Mouse (Mus musculus): ENCODE data around the gene Cd2bp2. TPM values are rescaled to one million over a fixed set of nuclear protein-coding genes. Genes with fewer than 3 reads are reported as not detected.

Cd2bp2 gene
- polyA plus RNA-seq, 1 experiment = 33.6 TPM

- Histone ChIP-seq H3K4me3 (ENCODE audit: insufficient read depth, low read depth, low read length) (no peak overlapping the region), H3K27ac (ENCODE audit: insufficient read depth, low read depth, low read length) (no peak overlapping the region), H3K4me1 (ENCODE audit: control insufficient read depth, insufficient read depth, low read length) (no peaks in the 10 kb centered on the region), H3K27me3 (replicated peaks; ENCODE audit: control insufficient read depth, insufficient read depth, low read length) (no peaks in the 10 kb centered on the region), H3K36me3 (ENCODE audit: control insufficient read depth, insufficient read depth, low read length) (no peaks in the 10 kb centered on the region)
- 86% methylated on average over 6 of the region's 6 CpGs for WGBS
- TF ChIP-seq CTCF (conservative IDR thresholded peaks at IDR 0.05; ENCODE audit: insufficient read depth, insufficient read length, low read depth, low read length) (no peak), POLR2A (IDR thresholded peaks at IDR 0.05; ENCODE audit: low read depth, low read length) (no peak)
- DNase-seq = no peak
These were observed 28.8 kb upstream of the Cd2bp2 start for GRCm38 (mm10) chr7:127224616-127225015.

GRCm38 (mm10) chr7:127223515-127224478 lies 27.9 kb upstream of the Cd2bp2 start:
- H3K27ac ChIP-seq (ENCODE audit: insufficient read depth, low read depth, low read length) = no peak overlapping the region
- H3K36me3 ChIP-seq (ENCODE audit: control insufficient read depth, insufficient read depth, low read length) = no peaks in the 10 kb centered on the region
- no peak for DNase-seq
- no peaks in the 10 kb centered on the region for H3K27me3 ChIP-seq (replicated peaks; ENCODE audit: control insufficient read depth, insufficient read depth, low read length)
- WGBS = 79% methylated on average over 6 of the region's 6 CpGs
- H3K4me1 ChIP-seq (ENCODE audit: control insufficient read depth, insufficient read depth, low read length) = no peaks in the 10 kb centered on the region
- TF ChIP-seq POLR2A (IDR thresholded peaks at IDR 0.05; ENCODE audit: low read depth, low read length) = no peak
- no peak for TF ChIP-seq CTCF (conservative IDR thresholded peaks at IDR 0.05; ENCODE audit: insufficient read depth, insufficient read length, low read depth, low read length)
- no peak overlapping the region for H3K4me3 ChIP-seq (ENCODE audit: insufficient read depth, low read depth, low read length)

DNA sequence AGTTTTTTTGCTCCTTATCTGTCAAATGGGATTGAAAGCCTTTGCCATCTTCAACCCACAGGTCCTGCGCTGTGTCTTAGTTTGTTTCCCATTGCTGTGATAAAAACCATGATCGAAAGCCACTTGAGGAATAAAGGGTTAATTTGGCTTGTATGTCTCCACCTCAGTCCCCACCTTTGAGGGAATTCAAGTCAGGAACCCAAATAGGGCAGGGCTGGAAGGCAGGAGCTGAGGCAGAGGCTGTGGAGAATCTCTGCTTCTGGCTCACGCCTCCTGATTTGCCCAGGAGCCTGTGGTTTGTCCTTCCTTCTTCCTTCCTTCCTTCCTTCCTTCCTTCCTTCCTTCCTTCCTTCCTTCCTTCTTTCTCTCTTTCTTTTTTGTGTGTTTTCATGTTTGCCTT lies 27.3 kb upstream of the Cd2bp2 start:
- no peak for DNase-seq
- H3K36me3 ChIP-seq (ENCODE audit: control insufficient read depth, insufficient read depth, low read length) = no peaks in the 10 kb centered on the region
- H3K4me3 ChIP-seq (ENCODE audit: insufficient read depth, low read depth, low read length) = no peak overlapping the region
- no peaks in the 10 kb centered on the region for H3K4me1 ChIP-seq (ENCODE audit: control insufficient read depth, insufficient read depth, low read length)
- 94% methylated on average over 3 of the region's 3 CpGs for WGBS
- H3K27me3 ChIP-seq (replicated peaks; ENCODE audit: control insufficient read depth, insufficient read depth, low read length) = no peaks in the 10 kb centered on the region
- H3K27ac ChIP-seq (ENCODE audit: insufficient read depth, low read depth, low read length) = no peak overlapping the region
- TF ChIP-seq POLR2A (IDR thresholded peaks at IDR 0.05; ENCODE audit: low read depth, low read length) = no peak
- no peak for TF ChIP-seq CTCF (conservative IDR thresholded peaks at IDR 0.05; ENCODE audit: insufficient read depth, insufficient read length, low read depth, low read length)

GRCm38 (mm10) chr7:127220440-127220839 lies 24.6 kb upstream of the Cd2bp2 start:
- TF ChIP-seq POLR2A (IDR thresholded peaks at IDR 0.05; ENCODE audit: low read depth, low read length) = no peak
- no peak for TF ChIP-seq CTCF (conservative IDR thresholded peaks at IDR 0.05; ENCODE audit: insufficient read depth, insufficient read length, low read depth, low read length)
- no peak for DNase-seq

DNA sequence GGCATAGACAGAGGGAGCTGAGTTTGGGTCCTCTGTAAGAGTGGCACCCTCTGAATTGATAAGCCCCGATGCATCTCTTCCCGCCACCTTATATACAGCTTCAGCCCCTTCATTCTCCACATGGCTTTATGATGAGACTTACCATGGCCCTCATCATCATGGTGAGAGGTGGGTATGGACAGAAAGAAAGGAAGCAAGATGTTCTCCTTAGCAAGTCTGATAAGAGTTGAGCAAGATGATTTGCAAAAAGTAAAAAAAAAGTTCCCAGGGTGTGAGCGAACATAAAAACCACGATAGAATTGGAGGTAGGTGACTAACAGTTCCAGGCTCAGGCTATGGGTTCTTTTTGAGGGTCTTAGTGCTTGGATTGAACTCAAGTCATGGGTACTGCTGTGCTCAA lies 22.8 kb upstream of the Cd2bp2 start:
- no peak for DNase-seq
- no peaks in the 10 kb centered on the region for H3K27me3 ChIP-seq (replicated peaks; ENCODE audit: control insufficient read depth, insufficient read depth, low read length)
- TF ChIP-seq POLR2A (IDR thresholded peaks at IDR 0.05; ENCODE audit: low read depth, low read length) (no peak), CTCF (conservative IDR thresholded peaks at IDR 0.05; ENCODE audit: insufficient read depth, insufficient read length, low read depth, low read length) (no peak)
- no peaks in the 10 kb centered on the region; the same call in 1 of the 2 replicates for H3K4me1 ChIP-seq (ENCODE audit: control insufficient read depth, insufficient read depth, low read length)
- no peak overlapping the region for H3K4me3 ChIP-seq (ENCODE audit: insufficient read depth, low read depth, low read length)
- WGBS = 91% methylated on average over 4 of the region's 4 CpGs
- H3K27ac ChIP-seq (ENCODE audit: insufficient read depth, low read depth, low read length) = no peak overlapping the region
- no peaks in the 10 kb centered on the region for H3K36me3 ChIP-seq (ENCODE audit: control insufficient read depth, insufficient read depth, low read length)

More at GRCm38 (mm10) chr7:127220440-127220839, 24.6 kb upstream of the Cd2bp2 start:
- Histone ChIP-seq H3K36me3 (ENCODE audit: control insufficient read depth, insufficient read depth, low read length) (no peaks in the 10 kb centered on the region), H3K4me1 (ENCODE audit: control insufficient read depth, insufficient read depth, low read length) (no peaks in the 10 kb centered on the region), H3K27me3 (replicated peaks; ENCODE audit: control insufficient read depth, insufficient read depth, low read length) (no peaks in the 10 kb centered on the region), H3K27ac (ENCODE audit: insufficient read depth, low read depth, low read length) (no peak overlapping the region), H3K4me3 (ENCODE audit: insufficient read depth, low read depth, low read length) (no peak overlapping the region)
- WGBS = 78% methylated on average over 6 of the region's 6 CpGs

DNA sequence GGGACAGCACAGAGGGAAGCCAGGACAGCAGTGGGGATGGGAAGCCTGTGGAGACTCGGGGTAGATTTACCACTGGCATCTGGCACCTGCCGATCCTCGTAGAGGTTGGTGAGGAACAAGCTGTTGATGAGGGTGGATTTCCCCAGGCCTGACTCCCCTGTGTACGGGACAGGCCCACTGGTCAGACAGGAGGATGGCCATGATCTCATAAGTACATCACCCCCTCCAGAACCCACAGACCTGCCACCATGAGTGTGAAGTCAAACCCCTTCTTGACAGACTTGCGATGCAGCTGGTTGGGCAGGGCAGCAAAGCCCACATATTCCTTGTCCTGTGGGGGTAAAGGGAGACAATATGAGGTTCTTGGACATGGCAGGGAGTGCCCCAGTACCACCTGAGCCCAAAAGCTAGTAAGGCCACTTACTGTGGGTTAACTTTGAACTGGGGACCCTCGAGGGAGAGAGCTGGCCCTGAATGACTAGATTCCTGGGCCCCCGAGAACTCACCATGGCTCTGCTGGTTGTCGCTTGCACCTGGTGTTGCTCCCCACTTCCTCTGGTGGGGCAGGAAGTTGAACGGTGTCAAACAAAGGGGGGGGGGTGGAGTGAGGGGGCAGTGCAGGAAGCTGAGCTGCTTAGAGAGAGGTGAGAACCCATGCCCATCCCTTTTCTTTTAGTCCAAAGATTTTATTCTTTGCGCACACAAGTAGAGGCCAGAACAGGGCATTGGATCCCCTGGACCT lies 22.2 kb upstream of the Cd2bp2 start:
- DNase-seq = no peak
- no peak for TF ChIP-seq CTCF (conservative IDR thresholded peaks at IDR 0.05; ENCODE audit: insufficient read depth, insufficient read length, low read depth, low read length)
- no peak for TF ChIP-seq POLR2A (IDR thresholded peaks at IDR 0.05; ENCODE audit: low read depth, low read length)
- Histone ChIP-seq H3K27ac (ENCODE audit: insufficient read depth, low read depth, low read length) (no peak overlapping the region), H3K4me1 (ENCODE audit: control insufficient read depth, insufficient read depth, low read length) (no peaks in the 10 kb centered on the region; the same call in 1 of the 2 replicates), H3K27me3 (replicated peaks; ENCODE audit: control insufficient read depth, insufficient read depth, low read length) (no peaks in the 10 kb centered on the region), H3K36me3 (ENCODE audit: control insufficient read depth, insufficient read depth, low read length) (no peaks in the 10 kb centered on the region), H3K4me3 (ENCODE audit: insufficient read depth, low read depth, low read length) (no peak overlapping the region)
- WGBS = 71% methylated on average over 10 of the region's 10 CpGs

- Histone ChIP-seq H3K36me3 (ENCODE audit: control insufficient read depth, insufficient read depth, low read length) (no peaks in the 10 kb centered on the region), H3K4me3 (ENCODE audit: insufficient read depth, low read depth, low read length) (no peak overlapping the region), H3K4me1 (ENCODE audit: control insufficient read depth, insufficient read depth, low read length) (no peaks in the 10 kb centered on the region; the same call in 1 of the 2 replicates), H3K27me3 (replicated peaks; ENCODE audit: control insufficient read depth, insufficient read depth, low read length) (no peaks in the 10 kb centered on the region), H3K27ac (ENCODE audit: insufficient read depth, low read depth, low read length) (no peak overlapping the region)
- DNase-seq = no peak
- WGBS = 76% methylated on average over 6 of the region's 6 CpGs
- TF ChIP-seq CTCF (conservative IDR thresholded peaks at IDR 0.05; ENCODE audit: insufficient read depth, insufficient read length, low read depth, low read length) (no peak), POLR2A (IDR thresholded peaks at IDR 0.05; ENCODE audit: low read depth, low read length) (no peak)
These were observed 21.6 kb upstream of the Cd2bp2 start for GRCm38 (mm10) chr7:127217475-127217874.

All from kidney, adult 2 months (tissue).